Mouse (Mus musculus) hindbrain, embryonic 13.5 days (tissue): ENCODE results near the gene Zp3r. TPM values are rescaled to one million over a fixed set of nuclear protein-coding genes. Genes with fewer than 3 reads are reported as not detected.

Experiments used
- ATAC-seq: fragments of 200-750 bp; cut with Nextera tagmentation; 2 replicates; pipeline ENCODE4 v1.8.0; 2017; ENCODE audit warnings: moderate TSS enrichment; ENCODE audit not compliant: low FRiP score
- H3K27ac ChIP-seq: fragments of 300-500 bp; sonication (generic); 2 replicates; pipeline ENCODE4 v1.5.1; 2015; ENCODE audit warnings: inconsistent platforms, mild to moderate bottlenecking, moderate library complexity
- H3K27me3 ChIP-seq: fragments of 300-500 bp; sonication (generic); 2 replicates; pipeline ENCODE4 v1.6.1; 2015; ENCODE audit warnings: mild to moderate bottlenecking, inconsistent platforms
- H3K36me3 ChIP-seq: fragments of 300-500 bp; sonication (generic); 2 replicates; pipeline ENCODE4 v1.6.1; 2015; ENCODE audit warnings: mild to moderate bottlenecking, inconsistent platforms
- H3K4me1 ChIP-seq: fragments of 300-500 bp; sonication (generic); replicated peaks from 2 replicates; pipeline ENCODE4 v1.6.1; 2015; ENCODE audit warnings: inconsistent platforms
- H3K4me2 ChIP-seq: fragments of 300-500 bp; sonication (generic); 2 replicates; pipeline ENCODE4 v1.6.1; 2015; ENCODE audit warnings: inconsistent platforms, mild to moderate bottlenecking, moderate library complexity
- H3K4me3 ChIP-seq: fragments of 300-500 bp; sonication (generic); 2 replicates; pipeline ENCODE4 v1.5.1; 2015; ENCODE audit warnings: mild to moderate bottlenecking, inconsistent platforms
- H3K9ac ChIP-seq: fragments of 300-500 bp; sonication (generic); 2 replicates; pipeline ENCODE4 v1.6.1; 2015; ENCODE audit warnings: mild to moderate bottlenecking, inconsistent platforms
- H3K9me3 ChIP-seq: fragments of 300-500 bp; sonication (generic); 2 replicates; pipeline ENCODE4 v1.6.1; 2016; ENCODE audit warnings: inconsistent platforms
- WGBS: fragments of 180-500 bp; shearing (Covaris S2); methylation state at CpG from one replicate; pipeline ENCODE4 v1.1.7; 2015; 5-methylcytosine and 5-hydroxymethylcytosine counted together
- polyA plus RNA-seq: library from polyadenylated mRNA; unstranded; fragments of >200 nt; fragmentation: Nextera tagmentation; extraction: Ambion mirVana; gene quantifications from 2 replicates; pipeline ENCODE4 v1.2.1, GENCODE M21; 2015

The Zp3r gene
- polyA plus RNA-seq, 1 experiment from 2014 or later, result not detected

DNA sequence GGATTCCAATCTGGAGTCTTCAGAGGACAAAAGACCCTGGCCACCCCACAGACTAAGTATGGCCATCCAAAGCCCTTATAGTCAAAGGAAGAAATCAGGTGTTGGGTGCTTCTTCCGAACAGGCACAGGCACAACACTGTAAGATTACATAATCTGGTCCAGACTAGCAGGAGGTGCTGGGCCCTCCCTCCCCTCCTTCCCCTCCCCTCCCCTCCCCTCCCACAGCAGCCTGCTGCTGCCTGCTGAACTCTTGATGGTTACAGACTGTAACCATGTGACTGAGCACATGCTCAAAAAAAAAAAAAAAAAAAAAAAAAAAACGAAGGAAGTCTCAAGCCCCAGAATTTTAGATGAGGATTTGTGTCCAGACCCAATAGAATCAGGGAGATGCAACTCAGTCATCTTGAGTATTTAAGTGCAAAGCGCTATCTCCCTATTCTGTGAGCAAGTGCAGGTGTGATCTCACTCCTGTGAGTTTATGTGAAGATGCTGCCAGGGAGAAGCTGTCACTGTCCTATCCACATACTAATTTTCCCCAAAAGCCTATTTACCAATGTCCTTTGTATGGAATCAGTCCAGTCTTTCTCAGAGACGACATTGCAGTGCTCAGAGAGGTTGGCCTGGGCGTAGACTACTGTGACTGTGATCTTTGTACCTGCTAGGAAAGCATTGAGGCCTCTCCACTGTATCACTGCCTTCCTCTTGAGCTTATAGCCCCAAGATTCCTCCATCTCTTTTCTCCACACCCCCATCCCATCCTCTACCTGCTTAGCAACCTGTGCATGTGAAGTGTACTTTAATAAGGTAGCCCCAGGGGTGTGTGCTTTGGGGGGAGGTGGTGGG lies 77.8 kb downstream of the Zp3r start:
- no peak for ATAC-seq
- WGBS, result 84% methylated on average over 5 of the region's 5 CpGs

DNA sequence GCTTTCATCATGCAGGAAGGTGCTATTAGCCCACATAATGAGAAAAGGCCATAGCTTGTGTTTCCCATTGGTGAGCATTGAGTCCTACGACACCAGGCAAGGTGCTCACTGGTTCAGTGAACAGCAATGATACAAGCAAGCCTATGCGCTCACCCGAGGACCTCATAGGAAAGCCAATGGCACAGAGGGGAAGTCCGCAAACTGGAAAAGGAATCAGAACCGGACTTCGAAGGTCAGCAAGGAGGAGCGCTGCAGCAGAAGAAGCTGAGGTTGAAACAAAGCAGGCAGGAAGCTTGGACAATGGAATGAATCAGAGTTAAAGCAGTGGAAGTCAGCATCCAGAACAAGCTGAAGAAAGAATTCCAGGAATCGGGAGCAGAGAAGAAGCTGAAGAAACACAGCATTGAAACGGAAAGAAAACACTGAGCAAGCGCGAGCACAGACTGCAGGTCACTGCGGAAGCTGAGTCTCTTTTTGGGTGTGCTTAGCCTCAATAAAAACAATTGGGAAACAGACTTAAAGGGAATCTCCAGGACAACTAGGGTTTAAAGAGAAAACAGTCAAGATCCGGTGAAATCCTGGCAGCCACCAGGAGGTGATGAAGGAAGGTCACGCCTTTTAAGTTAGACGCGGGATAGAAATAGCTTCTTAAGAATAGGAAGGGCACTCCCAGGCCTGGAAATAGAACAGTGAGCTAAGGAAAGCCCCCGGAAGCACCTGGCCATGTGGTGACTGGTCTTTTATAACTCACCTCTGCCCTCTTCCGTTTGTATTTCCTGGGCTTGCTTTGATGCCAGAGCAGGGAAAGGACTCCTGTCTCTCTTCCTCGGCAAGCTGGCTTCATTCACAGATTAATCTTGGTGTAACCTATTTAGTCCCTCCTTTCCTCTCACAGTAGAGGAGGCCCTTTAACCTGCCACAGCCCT lies 78.9 kb downstream of the Zp3r start:
- Histone ChIP-seq H3K4me3 (no peak overlapping the region), H3K4me2 (no peak overlapping the region), H3K9me3 (no peaks in the 10 kb centered on the region), H3K36me3 (no peaks in the 10 kb centered on the region), H3K4me1 (peaks cover 3% of the 10 kb centered on the region; the same call in 1 of the 2 replicates), H3K27ac (no peak overlapping the region), H3K27me3 (no peaks in the 10 kb centered on the region), H3K9ac (no peak overlapping the region)
- ATAC-seq, result no peak
- WGBS, result 68% methylated on average over 19 of the region's 19 CpGs

More for the DNA sequence above, 77.8 kb downstream of the Zp3r start:
- Histone ChIP-seq H3K4me3 (no peak overlapping the region), H3K4me1 (peaks cover 3% of the 10 kb centered on the region; the same call in 1 of the 2 replicates), H3K36me3 (no peaks in the 10 kb centered on the region), H3K27me3 (no peaks in the 10 kb centered on the region), H3K9me3 (no peaks in the 10 kb centered on the region), H3K9ac (no peak overlapping the region), H3K4me2 (no peak overlapping the region), H3K27ac (no peak overlapping the region)

DNA sequence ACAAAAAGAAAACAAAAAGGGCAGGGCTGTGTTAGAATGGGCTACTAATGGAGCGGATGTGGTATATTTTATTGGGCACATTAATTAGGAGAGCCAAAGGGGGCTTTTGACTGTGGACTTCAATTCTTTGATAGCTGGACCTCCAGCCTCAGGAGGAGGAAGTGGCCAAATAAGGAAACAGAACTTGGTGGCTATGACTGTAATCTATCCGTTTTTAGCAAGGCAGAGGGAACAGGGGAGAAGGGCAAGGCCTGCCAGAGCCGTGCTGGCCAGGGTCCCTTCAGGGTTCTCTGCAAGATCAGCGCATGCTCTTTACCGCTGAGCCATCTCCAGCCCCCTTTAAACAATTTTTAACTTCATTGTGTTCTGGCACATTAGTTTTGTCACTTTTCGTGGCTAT lies 79.7 kb downstream of the Zp3r start:
- 80% methylated on average over 6 of the region's 6 CpGs for WGBS

DNA sequence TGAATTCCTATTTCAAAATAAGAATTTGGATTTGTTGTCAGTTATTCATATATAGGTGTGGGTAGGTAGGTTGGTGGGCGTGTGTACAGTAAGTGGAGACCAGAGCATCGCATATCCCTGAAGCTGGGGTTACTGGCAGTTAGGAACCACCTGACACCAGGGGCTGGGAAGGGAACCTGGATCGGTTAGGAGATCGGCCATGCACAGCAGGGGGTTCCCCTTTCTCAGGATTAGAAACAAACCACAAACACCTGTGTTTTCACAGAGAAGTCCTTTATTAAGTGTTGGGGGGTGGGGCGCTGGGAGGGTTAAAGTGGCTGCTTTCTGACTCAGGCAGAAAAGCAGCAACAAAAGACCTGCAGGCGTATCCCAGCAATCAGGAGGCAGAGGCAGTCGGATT lies 80.3 kb downstream of the Zp3r start:
- H3K27ac ChIP-seq, result no peak overlapping the region
- no peak overlapping the region for H3K9ac ChIP-seq
- H3K4me3 ChIP-seq, result no peak overlapping the region
- no peak for ATAC-seq
- H3K36me3 ChIP-seq, result no peaks in the 10 kb centered on the region
- no peak overlapping the region for H3K4me2 ChIP-seq
- H3K4me1 ChIP-seq, result peaks cover 3% of the 10 kb centered on the region; the same call in 1 of the 2 replicates
- H3K27me3 ChIP-seq, result no peaks in the 10 kb centered on the region
- WGBS, result 62% methylated on average over 7 of the region's 7 CpGs
- H3K9me3 ChIP-seq, result no peaks in the 10 kb centered on the region

More for the DNA sequence above, 79.7 kb downstream of the Zp3r start:
- Histone ChIP-seq H3K27ac (no peak overlapping the region), H3K4me2 (no peak overlapping the region), H3K4me1 (peaks cover 3% of the 10 kb centered on the region; the same call in 1 of the 2 replicates), H3K4me3 (no peak overlapping the region), H3K9me3 (no peaks in the 10 kb centered on the region), H3K9ac (no peak overlapping the region), H3K36me3 (no peaks in the 10 kb centered on the region), H3K27me3 (no peaks in the 10 kb centered on the region)
- ATAC-seq, result no peak

DNA sequence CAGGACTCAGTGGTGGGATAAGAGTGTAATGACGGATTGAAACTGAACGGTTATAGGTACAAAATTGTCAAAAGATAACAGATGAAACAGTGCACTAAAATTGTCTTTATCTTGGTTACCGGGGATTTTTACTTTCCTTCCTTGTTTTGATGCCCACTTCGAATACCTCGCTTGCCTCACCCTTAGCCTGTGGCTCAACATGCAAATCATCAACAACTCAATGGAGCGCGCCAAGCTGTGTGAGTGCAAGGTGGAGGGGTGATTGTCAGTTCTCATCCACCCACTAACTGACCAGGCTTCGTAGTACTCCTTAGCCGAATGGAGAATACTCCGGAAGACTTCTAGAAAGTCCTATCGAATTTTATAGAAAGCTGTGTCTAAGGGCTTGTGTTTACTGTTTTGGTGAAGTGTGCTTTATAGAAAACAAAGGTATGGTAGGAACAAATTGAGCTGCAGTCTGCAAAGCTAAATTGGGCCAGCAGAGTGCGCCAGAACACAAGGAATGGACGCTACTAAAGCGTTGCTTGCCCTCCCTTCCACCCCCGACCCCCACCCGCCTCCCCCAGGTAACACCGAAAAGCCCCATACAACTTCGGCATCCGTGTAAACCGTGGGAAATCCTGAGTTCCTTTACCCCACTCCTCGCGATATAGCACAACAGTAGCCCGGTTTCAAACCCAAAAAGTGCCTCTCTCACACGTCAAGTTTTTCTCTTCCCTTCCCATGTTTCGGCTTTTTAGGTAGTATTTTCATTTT lies 81.6 kb downstream of the Zp3r start:
- no peaks in the 10 kb centered on the region for H3K9me3 ChIP-seq
- peaks cover 3% of the 10 kb centered on the region; the same call in 1 of the 2 replicates for H3K4me1 ChIP-seq
- no peak for ATAC-seq
- no peaks in the 10 kb centered on the region for H3K36me3 ChIP-seq
- no peak overlapping the region for H3K9ac ChIP-seq
- no peak overlapping the region for H3K27ac ChIP-seq
- H3K27me3 ChIP-seq, result no peaks in the 10 kb centered on the region
- 0 out of 2 replicates have a peak overlapping the region, but pooled peaks have one; percentile 15 for H3K4me3 ChIP-seq
- 28% methylated on average over 25 of the region's 25 CpGs for WGBS
- peak overlapping the region; percentile 45 for H3K4me2 ChIP-seq

Other genes with a start within 250 kb of the Zp3r start
- gene Cd55b, start 206.6 kb downstream of the Zp3r start, polyA plus RNA-seq, result not detected in 2 replicates
- gene Cd55, start 166.9 kb downstream of the Zp3r start, polyA plus RNA-seq, result 7.1 and 8.1 TPM in 2 replicates
- gene C4bp, start 32.0 kb upstream of the Zp3r start, polyA plus RNA-seq, result not detected in 2 replicates
- gene Gm29427, start 86.2 kb upstream of the Zp3r start, polyA plus RNA-seq, result 0.16 TPM in 1 of 2 replicates, not detected in the other
- gene Yod1, start 87.7 kb upstream of the Zp3r start, polyA plus RNA-seq, result 18.4 and 21.7 TPM in 2 replicates
- 19.5 and 21.8 TPM in 2 replicates for gene Pfkfb2, start 99.6 kb upstream of the Zp3r start, polyA plus RNA-seq
- gene AA986860, start 102.4 kb upstream of the Zp3r start, polyA plus RNA-seq, result 0.51 and 0.63 TPM in 2 replicates
- gene Fcamr, start 171.3 kb upstream of the Zp3r start, polyA plus RNA-seq, result not detected in 2 replicates
- not detected in 2 replicates for gene Pigr, start 197.1 kb upstream of the Zp3r start, polyA plus RNA-seq
- gene Fcmr, start 236.0 kb upstream of the Zp3r start, polyA plus RNA-seq, result 0.51 TPM in 1 of 2 replicates, not detected in the other